Mouse (Mus musculus) CH12.LX (cell line): ENCODE measurements around the gene Tmem237.

Experiments
- CHD1 ChIP-seq: IDR thresholded peaks from 2 replicates; pipeline ENCODE4 v1.6.1; 2012; ENCODE audit warnings: low read depth, low read length, improper control_type of control experiment, inconsistent platforms
- CTCF ChIP-seq, 2 experiments: IDR thresholded peaks in 1 of 2; conservative IDR thresholded peaks in 1 of 2; 2 replicates each; pipeline ENCODE4 v1.5.1; 2011 to 2012; ENCODE audit warnings: low read depth in 2 of 2, low read length in 2 of 2, improper control_type of control experiment in 1 of 2, inconsistent platforms in 1 of 2, mild to moderate bottlenecking in 1 of 2, moderate library complexity in 1 of 2
- EP300 ChIP-seq: IDR thresholded peaks from 2 replicates; pipeline ENCODE4 v1.6.1; 2011; ENCODE audit warnings: low read length, improper control_type of control experiment
- KAT2A ChIP-seq: IDR thresholded peaks from 2 replicates; pipeline ENCODE4 v1.6.1; 2012; ENCODE audit warnings: low read length, improper control_type of control experiment, inconsistent platforms; ENCODE audit not compliant: insufficient replicate concordance
- MAFK ChIP-seq: IDR thresholded peaks from 2 replicates; pipeline ENCODE4 v1.6.1; 2011; ENCODE audit warnings: low read length, improper control_type of control experiment; ENCODE audit not compliant: insufficient replicate concordance
- MEF2A ChIP-seq: IDR thresholded peaks from 2 replicates; pipeline ENCODE4 v1.6.1; 2014; ENCODE audit warnings: low read depth, mild to moderate bottlenecking, inconsistent platforms, low read length, improper control_type of control experiment, borderline replicate concordance
- POLR2A ChIP-seq: IDR thresholded peaks from 2 replicates; pipeline ENCODE4 v1.6.1; 2011; ENCODE audit warnings: low read depth, mild to moderate bottlenecking, improper control_type of control experiment, low read length
- RAD21 ChIP-seq: IDR thresholded peaks from 2 replicates; pipeline ENCODE4 v1.6.1; 2011; ENCODE audit warnings: low read depth, mild to moderate bottlenecking, low read length, improper control_type of control experiment, moderate library complexity
- SIN3A ChIP-seq: IDR thresholded peaks from 2 replicates; pipeline ENCODE4 v1.6.1; 2012; ENCODE audit warnings: low read length, improper control_type of control experiment, inconsistent platforms
- UBTF ChIP-seq: IDR thresholded peaks from 2 replicates; pipeline ENCODE4 v1.6.1; 2012; ENCODE audit warnings: low read depth, mild to moderate bottlenecking, inconsistent platforms, low read length, improper control_type of control experiment, moderate library complexity
- ZC3H11A ChIP-seq: IDR thresholded peaks from 2 replicates; pipeline ENCODE4 v1.6.1; 2012; ENCODE audit warnings: low read depth, mild to moderate bottlenecking, inconsistent platforms, low read length, improper control_type of control experiment
- ZKSCAN1 ChIP-seq: IDR thresholded peaks from 2 replicates; pipeline ENCODE4 v1.6.1; 2012; ENCODE audit warnings: low read depth, inconsistent platforms, low read length, improper control_type of control experiment, borderline replicate concordance

GRCm38 (mm10) chr1:59169586-59169985, 49.4 kb upstream of the Tmem237 start:
- TF ChIP-seq SIN3A, result no peak
- TF ChIP-seq CTCF (conservative IDR thresholded peaks at IDR 0.05 in 1 of 2, IDR thresholded peaks at IDR 0.05 in 1 of 2; ENCODE audit: low read depth in 2 of 2, low read length in 2 of 2), result no peak
- no peak for TF ChIP-seq RAD21
- no peak for TF ChIP-seq MAFK
- no peak for TF ChIP-seq CHD1
- TF ChIP-seq UBTF, result no peak
- no peak for TF ChIP-seq ZC3H11A
- no peak for TF ChIP-seq KAT2A
- TF ChIP-seq POLR2A, result no peak
- no peak for TF ChIP-seq EP300
- TF ChIP-seq ZKSCAN1, result no peak
- no peak for TF ChIP-seq MEF2A
